Mouse (Mus musculus) gonadal fat pad, adult 2 months (tissue): ENCODE results near the gene Calm5. TPM values are rescaled to one million over a fixed set of nuclear protein-coding genes. Genes with fewer than 3 reads are reported as not detected.

Source experiments
- polyA plus RNA-seq: library from polyadenylated mRNA; depleted of rRNA; stranded (reverse); fragments of >200 nt; gene quantifications from 2 replicates; pipeline ENCODE4 v1.2.3, GENCODE M21; 2012; rRNA removed

Calm5 gene
- polyA plus RNA-seq, 1 experiment = not detected

Other genes with a start within 250 kb of the Calm5 start
- gene Fam208b, start 243.1 kb upstream of the Calm5 start, polyA plus RNA-seq = 4.8 and 5.0 TPM in 2 replicates
- gene Asb13, start 220.1 kb upstream of the Calm5 start, polyA plus RNA-seq = 13.1 and 14.4 TPM in 2 replicates
- gene Calml3, start 49.9 kb upstream of the Calm5 start, polyA plus RNA-seq = 117 and 186 TPM in 2 replicates
- not detected in 2 replicates for gene Calm4, start 16.4 kb upstream of the Calm5 start, polyA plus RNA-seq
- gene Net1, start 64.0 kb downstream of the Calm5 start, polyA plus RNA-seq = 23.2 and 36.6 TPM in 2 replicates
- gene Tubal3, start 64.1 kb downstream of the Calm5 start, polyA plus RNA-seq = not detected in 2 replicates
- not detected in 2 replicates for gene Ucn3, start 91.2 kb downstream of the Calm5 start, polyA plus RNA-seq
- gene Akr1c14, start 194.8 kb downstream of the Calm5 start, polyA plus RNA-seq = 1.3 and 2.0 TPM in 2 replicates